Mouse (Mus musculus): ENCODE data around the gene Nav2. TPM values are rescaled to one million over a fixed set of nuclear protein-coding genes. Genes with fewer than 3 reads are reported as not detected.

Gene Nav2
- polyA plus RNA-seq, 1 experiment: 10.1 TPM

- no peak overlapping the region for H3K4me3 ChIP-seq (ENCODE audit: insufficient read depth, low read depth, low read length)
- 0 out of 2 replicates have a peak, but pooled peaks cover 3% of the 10 kb centered on the region for H3K4me1 ChIP-seq (ENCODE audit: control insufficient read depth, insufficient read depth, insufficient read length, low read length)
- H3K27ac ChIP-seq (replicated peaks; ENCODE audit: low read depth, low read length): no peak overlapping the region
Measured at GRCm38 (mm10) chr7:49361465-49362090, 453.1 kb downstream of the Nav2 start.

DNA sequence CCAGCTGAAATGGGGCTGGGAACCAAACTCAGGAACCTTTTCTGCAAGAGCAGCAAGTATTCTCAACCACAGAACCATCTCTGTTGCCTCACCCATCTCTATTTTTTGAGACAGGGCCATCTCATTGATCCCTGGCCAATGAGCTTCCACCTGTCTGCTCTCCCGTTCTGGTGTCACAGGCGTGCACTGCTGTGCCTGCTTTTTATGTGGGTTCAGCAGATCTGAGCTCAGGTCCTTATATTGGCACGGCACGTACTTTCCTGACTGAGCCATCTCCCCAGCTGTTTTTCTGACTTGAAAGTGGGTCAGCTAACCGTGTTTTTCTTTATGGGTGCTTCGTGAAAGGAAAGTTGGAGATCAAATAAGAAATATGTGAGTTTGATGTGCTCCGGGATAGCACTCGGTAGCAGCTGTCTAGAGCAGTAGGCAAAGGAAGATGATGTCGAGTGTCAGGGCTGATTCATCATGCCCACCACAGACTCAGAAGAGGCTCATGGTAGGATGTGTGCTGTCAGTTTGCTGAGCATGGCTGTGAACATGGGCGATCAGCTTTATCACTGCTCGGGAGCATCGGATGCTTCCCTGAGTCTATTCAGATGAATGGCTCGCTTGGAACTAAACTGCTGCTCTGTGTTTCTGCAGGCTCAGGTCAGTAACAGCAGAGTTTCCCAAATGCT is 456.1 kb downstream of the Nav2 start:
- Histone ChIP-seq H3K27ac (replicated peaks; ENCODE audit: low read depth, low read length) (no peak overlapping the region), H3K4me1 (ENCODE audit: control insufficient read depth, insufficient read depth, insufficient read length, low read length) (peaks cover 12% of the 10 kb centered on the region), H3K4me3 (ENCODE audit: insufficient read depth, low read depth, low read length) (no peak overlapping the region)

DNA sequence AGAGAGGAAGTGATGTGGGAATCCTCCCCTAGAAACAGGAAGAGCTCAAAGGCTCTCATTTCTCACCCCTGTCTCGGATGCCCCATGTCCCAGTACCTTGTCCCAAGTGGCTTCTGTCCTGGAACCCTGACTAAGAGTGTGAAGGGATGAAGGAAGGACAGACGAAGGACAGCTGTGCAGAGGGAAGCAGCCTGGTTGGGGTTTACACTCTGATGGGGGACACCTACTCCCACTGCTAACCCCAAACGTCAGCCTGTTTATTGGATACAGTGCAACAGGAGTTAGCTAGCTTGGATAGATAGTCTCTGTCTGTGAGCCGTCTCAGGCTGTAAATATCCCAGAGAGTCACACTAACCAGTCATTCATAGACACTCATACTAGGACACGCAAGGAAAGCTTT is 460.1 kb downstream of the Nav2 start:
- H3K4me3 ChIP-seq (ENCODE audit: insufficient read depth, low read depth, low read length): no peak overlapping the region
- H3K27ac ChIP-seq (replicated peaks; ENCODE audit: low read depth, low read length): no peak overlapping the region; the same call in 1 of the 2 replicates
- peaks cover 9% of the 10 kb centered on the region for H3K4me1 ChIP-seq (ENCODE audit: control insufficient read depth, insufficient read depth, insufficient read length, low read length)

GRCm38 (mm10) chr7:49369006-49369405 is 460.5 kb downstream of the Nav2 start:
- no peak overlapping the region for H3K27ac ChIP-seq (replicated peaks; ENCODE audit: low read depth, low read length)
- no peak overlapping the region for H3K4me3 ChIP-seq (ENCODE audit: insufficient read depth, low read depth, low read length)
- peaks cover 9% of the 10 kb centered on the region for H3K4me1 ChIP-seq (ENCODE audit: control insufficient read depth, insufficient read depth, insufficient read length, low read length)

DNA sequence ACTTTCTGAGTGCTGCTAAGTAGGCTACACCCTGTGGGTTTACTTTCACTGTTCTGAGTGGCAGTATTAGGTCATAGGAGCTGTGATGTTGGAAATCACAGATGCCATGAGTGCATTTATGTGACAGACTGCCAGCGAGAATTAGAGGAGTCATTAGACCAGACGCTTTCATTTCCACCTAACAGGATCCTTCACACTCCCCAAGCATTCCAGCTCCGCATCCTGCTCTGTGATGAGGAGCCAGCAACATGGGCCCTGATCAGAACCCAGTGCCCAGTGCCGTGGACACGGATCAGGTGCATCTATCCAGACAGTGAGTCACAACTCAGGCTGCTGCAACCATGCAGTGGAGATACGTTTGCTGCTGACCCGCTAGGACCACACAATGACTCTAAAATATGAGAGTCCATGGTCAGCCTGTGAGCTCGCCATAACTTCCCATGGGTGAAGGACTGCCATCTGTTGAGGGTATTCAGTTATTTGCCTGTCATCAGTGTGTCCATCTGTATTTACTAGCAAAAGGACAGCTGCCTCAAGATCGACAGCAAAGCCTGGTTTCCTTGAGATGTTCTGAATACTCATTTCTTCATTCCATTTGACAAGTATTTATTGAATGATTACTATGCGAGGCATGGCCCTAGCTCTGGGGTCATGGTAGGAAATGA is 461.4 kb downstream of the Nav2 start:
- peaks cover 9% of the 10 kb centered on the region for H3K4me1 ChIP-seq (ENCODE audit: control insufficient read depth, insufficient read depth, insufficient read length, low read length)
- H3K27ac ChIP-seq (replicated peaks; ENCODE audit: low read depth, low read length): no peak overlapping the region
- H3K4me3 ChIP-seq (ENCODE audit: insufficient read depth, low read depth, low read length): no peak overlapping the region

DNA sequence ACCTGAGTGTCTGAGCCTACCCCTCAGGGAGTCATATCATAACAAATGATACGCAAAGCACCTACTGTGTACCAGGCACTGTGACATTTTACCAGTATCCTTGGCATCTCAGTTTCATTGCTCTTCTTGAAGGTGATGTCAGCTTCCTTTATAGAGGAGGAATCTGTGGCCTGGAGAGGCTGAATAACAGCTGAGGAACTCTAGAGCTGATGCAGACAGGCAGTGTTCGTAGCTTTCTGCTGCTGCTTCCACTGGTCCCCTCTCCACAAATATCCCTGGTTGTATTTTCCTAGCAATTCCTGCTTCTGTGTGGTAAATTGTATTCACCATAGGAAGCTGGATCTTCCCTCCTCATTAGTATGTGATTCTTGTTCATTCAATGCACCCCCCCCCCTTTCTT is 462.8 kb downstream of the Nav2 start:
- Histone ChIP-seq H3K4me1 (ENCODE audit: control insufficient read depth, insufficient read depth, insufficient read length, low read length) (peaks cover 9% of the 10 kb centered on the region), H3K27ac (replicated peaks; ENCODE audit: low read depth, low read length) (no peak overlapping the region), H3K4me3 (ENCODE audit: insufficient read depth, low read depth, low read length) (no peak overlapping the region)

- H3K4me3 ChIP-seq (ENCODE audit: insufficient read depth, low read depth, low read length): no peak overlapping the region
- H3K4me1 ChIP-seq (ENCODE audit: control insufficient read depth, insufficient read depth, insufficient read length, low read length): peaks cover 9% of the 10 kb centered on the region
- no peak overlapping the region for H3K27ac ChIP-seq (replicated peaks; ENCODE audit: low read depth, low read length)
Measured at GRCm38 (mm10) chr7:49371972-49372371, 463.5 kb downstream of the Nav2 start.

DNA sequence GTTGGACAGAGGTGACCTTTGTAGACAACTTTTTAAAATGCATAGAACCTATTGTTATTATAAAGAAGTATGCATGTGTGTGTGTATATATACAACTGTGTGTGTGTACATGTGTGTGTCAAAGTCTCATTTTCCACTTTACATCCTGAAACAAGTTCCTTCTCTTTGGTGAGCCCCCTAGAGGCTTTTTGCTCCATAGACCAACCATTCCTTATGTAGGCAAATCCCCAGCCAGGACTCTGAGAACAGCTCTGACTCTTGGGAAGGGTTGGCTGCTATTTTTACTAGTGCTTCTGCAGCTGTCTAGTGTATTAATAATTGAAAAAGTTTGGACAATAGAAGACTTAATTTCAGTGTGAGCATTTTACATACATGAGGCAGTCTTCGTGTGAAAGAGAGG is 464.7 kb downstream of the Nav2 start:
- Histone ChIP-seq H3K27ac (replicated peaks; ENCODE audit: low read depth, low read length) (no peak overlapping the region), H3K4me1 (ENCODE audit: control insufficient read depth, insufficient read depth, insufficient read length, low read length) (peaks cover 4% of the 10 kb centered on the region), H3K4me3 (ENCODE audit: insufficient read depth, low read depth, low read length) (no peak overlapping the region)

DNA sequence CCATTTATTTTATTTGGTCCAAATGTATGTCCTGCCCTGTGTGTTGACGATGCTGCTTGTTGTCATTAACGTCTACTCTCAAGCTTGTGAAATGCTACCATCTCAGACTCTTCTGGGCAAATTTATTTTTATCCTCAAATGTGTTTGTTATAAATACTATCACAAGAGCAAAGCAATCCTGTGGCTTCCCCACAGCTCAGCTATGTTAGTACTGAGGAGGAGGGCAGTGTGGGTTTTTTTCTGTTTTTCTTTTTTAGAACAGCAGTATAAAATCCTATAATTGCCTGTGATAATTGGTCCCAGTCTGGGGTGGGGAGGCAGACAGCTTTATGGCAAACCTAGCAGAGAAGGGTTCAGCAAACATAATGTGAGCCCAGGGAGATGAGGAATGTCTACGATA is 465.1 kb downstream of the Nav2 start:
- H3K4me1 ChIP-seq (ENCODE audit: control insufficient read depth, insufficient read depth, insufficient read length, low read length): no peaks in the 10 kb centered on the region; the same call in 1 of the 2 replicates
- H3K4me3 ChIP-seq (ENCODE audit: insufficient read depth, low read depth, low read length): no peak overlapping the region
- H3K27ac ChIP-seq (replicated peaks; ENCODE audit: low read depth, low read length): no peak overlapping the region

GRCm38 (mm10) chr7:49375499-49375974 is 467.0 kb downstream of the Nav2 start:
- H3K4me3 ChIP-seq (ENCODE audit: insufficient read depth, low read depth, low read length): no peak overlapping the region
- no peaks in the 10 kb centered on the region; the same call in none of the 2 replicates for H3K4me1 ChIP-seq (ENCODE audit: control insufficient read depth, insufficient read depth, insufficient read length, low read length)
- H3K27ac ChIP-seq (replicated peaks; ENCODE audit: low read depth, low read length): no peak overlapping the region

DNA sequence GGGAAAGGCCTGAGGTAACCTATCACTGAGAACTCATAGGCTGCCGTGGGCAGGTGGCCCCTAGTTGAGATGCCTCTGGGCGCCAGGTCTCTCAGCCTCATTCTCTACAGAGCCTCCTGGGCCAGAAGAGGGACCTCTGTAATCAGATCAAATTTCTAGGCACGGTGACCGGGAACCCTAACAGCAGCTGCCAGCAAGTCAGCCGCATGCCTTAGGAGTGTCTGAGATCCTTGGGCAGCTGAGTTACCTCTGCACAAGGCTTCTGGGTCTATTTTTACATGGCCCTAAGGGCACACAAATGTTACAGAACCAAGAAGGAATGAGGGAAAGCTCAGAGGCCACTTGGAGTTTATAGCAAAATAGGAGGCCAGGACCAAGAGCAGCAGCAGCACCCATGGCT is 470.1 kb downstream of the Nav2 start:
- Histone ChIP-seq H3K4me3 (ENCODE audit: insufficient read depth, low read depth, low read length) (no peak overlapping the region), H3K27ac (replicated peaks; ENCODE audit: low read depth, low read length) (no peak overlapping the region), H3K4me1 (ENCODE audit: control insufficient read depth, insufficient read depth, insufficient read length, low read length) (no peaks in the 10 kb centered on the region; the same call in 1 of the 2 replicates)

GRCm38 (mm10) chr7:49380940-49381339 is 472.4 kb downstream of the Nav2 start:
- no peak overlapping the region for H3K4me3 ChIP-seq (ENCODE audit: insufficient read depth, low read depth, low read length)
- H3K4me1 ChIP-seq (ENCODE audit: control insufficient read depth, insufficient read depth, insufficient read length, low read length): no peaks in the 10 kb centered on the region; the same call in 1 of the 2 replicates
- H3K27ac ChIP-seq (replicated peaks; ENCODE audit: low read depth, low read length): no peak overlapping the region

DNA sequence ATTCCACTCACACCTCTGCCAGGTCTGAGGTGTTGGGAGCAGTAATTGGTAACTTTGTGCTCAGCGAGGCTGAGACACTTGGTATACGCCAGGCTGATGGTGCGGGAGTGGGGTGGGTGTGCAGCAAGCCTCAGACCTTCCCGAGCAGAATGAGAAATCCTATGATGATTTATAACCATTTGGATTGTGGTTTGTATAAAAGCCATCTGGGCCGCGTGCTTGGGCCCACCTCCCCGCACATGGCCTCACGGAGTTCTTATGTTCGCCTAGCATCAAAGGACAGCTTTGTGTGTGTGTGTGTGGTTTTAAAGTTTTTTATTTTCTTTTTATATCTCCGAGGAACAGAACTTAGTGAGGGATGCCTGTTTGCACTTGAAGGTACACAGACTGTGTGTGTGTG is 474.4 kb downstream of the Nav2 start:
- H3K4me3 ChIP-seq (ENCODE audit: insufficient read depth, low read depth, low read length): no peak overlapping the region
- H3K27ac ChIP-seq (replicated peaks; ENCODE audit: low read depth, low read length): no peak overlapping the region
- H3K4me1 ChIP-seq (ENCODE audit: control insufficient read depth, insufficient read depth, insufficient read length, low read length): no peaks in the 10 kb centered on the region; the same call in 1 of the 2 replicates

- H3K4me3 ChIP-seq (ENCODE audit: insufficient read depth, low read depth, low read length): no peak overlapping the region
- H3K4me1 ChIP-seq (ENCODE audit: control insufficient read depth, insufficient read depth, insufficient read length, low read length): no peaks in the 10 kb centered on the region
- no peak overlapping the region for H3K27ac ChIP-seq (replicated peaks; ENCODE audit: low read depth, low read length)
Measured at GRCm38 (mm10) chr7:49388137-49388536, 479.6 kb downstream of the Nav2 start.

GRCm38 (mm10) chr7:49390312-49390711 is 481.8 kb downstream of the Nav2 start:
- Histone ChIP-seq H3K27ac (replicated peaks; ENCODE audit: low read depth, low read length) (no peak overlapping the region), H3K4me3 (ENCODE audit: insufficient read depth, low read depth, low read length) (no peak overlapping the region), H3K4me1 (ENCODE audit: control insufficient read depth, insufficient read depth, insufficient read length, low read length) (peaks cover 3% of the 10 kb centered on the region; the same call in 1 of the 2 replicates)
